Mouse (Mus musculus) regulatory T cell (primary cell): ENCODE data around the gene Vmn2r37.
"Not testable (repeated sequence)": the region's sequence is repeated elsewhere in the genome, so short reads cannot be mapped to it uniquely, and the experiment has no call there.

ENCODE experiments used
- in situ Hi-C: fragments of 300-600 bp; cut with MboI, MseI; formaldehyde crosslinking; loops from one replicate; pipeline ENCODE4 v1.15.1; 2025; ENCODE audit warnings: high pct_unique_total_duplicates

Vmn2r37 gene

GRCm38 (mm10) chr7:9223553-9223952 is at the start of gene Vmn2r37:
TSS of gene Vmn2r37 (minus strand) at chr7:9223653.
- in situ Hi-C loops = not testable (repeated sequence)
